Mouse (Mus musculus): Measurements from ENCODE around the gene Ezh1. TPM values are rescaled to one million over a fixed set of nuclear protein-coding genes. Genes with fewer than 3 reads are reported as not detected.

Gene Ezh1
- polyA plus RNA-seq, 1 experiment from 2014 or later: 18.7 TPM

- Histone ChIP-seq H3K9me3 (replicated peaks) (no peaks in the 10 kb centered on the region), H3K4me2 (replicated peaks) (peak within 1 kb of the TSS; percentile 93), H3K4me1 (peaks cover 35% of the 10 kb centered on the region), H3K27me3 (0 out of 2 replicates have a peak, but pooled peaks cover 9% of the 10 kb centered on the region), H3K9ac (peak within 1 kb of the TSS; percentile 69), H3K27ac (replicated peaks) (peak within 1 kb of the TSS; percentile 85), H3K4me3 (replicated peaks) (peak within 1 kb of the TSS; percentile 68), H3K36me3 (no peaks in the 10 kb centered on the region)
- WGBS: under 1% methylated on average over 61 of the region's 63 CpGs
- ATAC-seq (ENCODE audit: insufficient number of reproducible peaks, low FRiP score, low TSS enrichment, low read depth): peak; percentile 67
Observed at GRCm38 (mm10) chr11:101245855-101246701, 19.8 kb upstream of the Ezh1 start, which contains the start of gene Ramp2. Ramp2 (plus strand) TSS chr11:101246028.

GRCm38 (mm10) chr11:101245071-101245470 lies 18.8 kb upstream of the Ezh1 start:
- Histone ChIP-seq H3K36me3 (no peaks in the 10 kb centered on the region), H3K9me3 (replicated peaks) (no peaks in the 10 kb centered on the region), H3K9ac (no peak overlapping the region), H3K27me3 (0 out of 2 replicates have a peak, but pooled peaks cover 9% of the 10 kb centered on the region), H3K4me1 (peaks cover 35% of the 10 kb centered on the region), H3K4me3 (replicated peaks) (no peak overlapping the region), H3K27ac (replicated peaks) (peak overlapping the region; percentile 85), H3K4me2 (replicated peaks) (peak overlapping the region; percentile 93)
- ATAC-seq (ENCODE audit: insufficient number of reproducible peaks, low FRiP score, low TSS enrichment, low read depth): no peak
- 8% methylated on average over 4 of the region's 4 CpGs for WGBS

GRCm38 (mm10) chr11:101238071-101238647 lies 11.9 kb upstream of the Ezh1 start:
- H3K4me3 ChIP-seq (replicated peaks): no peak overlapping the region
- peaks cover 15% of the 10 kb centered on the region for H3K4me1 ChIP-seq
- ATAC-seq (ENCODE audit: insufficient number of reproducible peaks, low FRiP score, low TSS enrichment, low read depth): peak; percentile 78
- peak overlapping the region; percentile 88 for H3K27ac ChIP-seq (replicated peaks)
- no peaks in the 10 kb centered on the region for H3K36me3 ChIP-seq
- no peaks in the 10 kb centered on the region for H3K9me3 ChIP-seq (replicated peaks)
- H3K27me3 ChIP-seq: no peaks in the 10 kb centered on the region
- no peak overlapping the region for H3K4me2 ChIP-seq (replicated peaks)
- 31% methylated on average over 5 of the region's 5 CpGs for WGBS
- no peak overlapping the region for H3K9ac ChIP-seq

- ATAC-seq (ENCODE audit: insufficient number of reproducible peaks, low FRiP score, low TSS enrichment, low read depth): no peak
Observed at GRCm38 (mm10) chr11:101236782-101237181, 10.5 kb upstream of the Ezh1 start.

GRCm38 (mm10) chr11:101235429-101235828 lies 9.2 kb upstream of the Ezh1 start:
- Histone ChIP-seq H3K9me3 (replicated peaks) (no peaks in the 10 kb centered on the region), H3K27me3 (no peaks in the 10 kb centered on the region), H3K4me2 (replicated peaks) (no peak overlapping the region), H3K9ac (no peak overlapping the region), H3K36me3 (no peaks in the 10 kb centered on the region), H3K4me3 (replicated peaks) (no peak overlapping the region), H3K4me1 (peaks cover 36% of the 10 kb centered on the region), H3K27ac (replicated peaks) (no peak overlapping the region)
- no peak for ATAC-seq (ENCODE audit: insufficient number of reproducible peaks, low FRiP score, low TSS enrichment, low read depth)

More at GRCm38 (mm10) chr11:101236782-101237181, 10.5 kb upstream of the Ezh1 start:
- peaks cover 23% of the 10 kb centered on the region for H3K4me1 ChIP-seq
- H3K36me3 ChIP-seq: no peaks in the 10 kb centered on the region
- no peak overlapping the region for H3K4me2 ChIP-seq (replicated peaks)
- no peak overlapping the region for H3K4me3 ChIP-seq (replicated peaks)
- H3K9me3 ChIP-seq (replicated peaks): no peaks in the 10 kb centered on the region
- WGBS: 74% methylated on average over 5 of the region's 5 CpGs
- H3K27me3 ChIP-seq: no peaks in the 10 kb centered on the region
- H3K9ac ChIP-seq: no peak overlapping the region
- H3K27ac ChIP-seq (replicated peaks): peak overlapping the region; percentile 58

GRCm38 (mm10) chr11:101234124-101234523 lies 7.9 kb upstream of the Ezh1 start:
- Histone ChIP-seq H3K27me3 (no peaks in the 10 kb centered on the region), H3K9ac (no peak overlapping the region), H3K4me3 (replicated peaks) (no peak overlapping the region), H3K4me2 (replicated peaks) (no peak overlapping the region), H3K4me1 (peaks cover 49% of the 10 kb centered on the region), H3K9me3 (replicated peaks) (no peaks in the 10 kb centered on the region), H3K27ac (replicated peaks) (no peak overlapping the region), H3K36me3 (no peaks in the 10 kb centered on the region)
- no peak for ATAC-seq (ENCODE audit: insufficient number of reproducible peaks, low FRiP score, low TSS enrichment, low read depth)

- H3K9ac ChIP-seq: no peak overlapping the region
- no peaks in the 10 kb centered on the region for H3K9me3 ChIP-seq (replicated peaks)
- H3K27ac ChIP-seq (replicated peaks): no peak overlapping the region
- H3K27me3 ChIP-seq: no peaks in the 10 kb centered on the region
- no peaks in the 10 kb centered on the region for H3K36me3 ChIP-seq
- WGBS: 95% methylated on average over 1 of the region's 1 CpGs
- no peak for ATAC-seq (ENCODE audit: insufficient number of reproducible peaks, low FRiP score, low TSS enrichment, low read depth)
- no peak overlapping the region for H3K4me3 ChIP-seq (replicated peaks)
- peaks cover 50% of the 10 kb centered on the region for H3K4me1 ChIP-seq
- H3K4me2 ChIP-seq (replicated peaks): no peak overlapping the region
Observed at GRCm38 (mm10) chr11:101233240-101233639, 7.0 kb upstream of the Ezh1 start.

GRCm38 (mm10) chr11:101232010-101232839 lies 6.0 kb upstream of the Ezh1 start:
- 0 out of 2 replicates have a peak overlapping the region, but pooled peaks have one; percentile 1 for H3K9ac ChIP-seq
- ATAC-seq (ENCODE audit: insufficient number of reproducible peaks, low FRiP score, low TSS enrichment, low read depth): 0 out of 2 replicates have a peak, but pooled peaks have one; percentile 52
- peak overlapping the region; percentile 18 for H3K4me3 ChIP-seq (replicated peaks)

GRCm38 (mm10) chr11:101230991-101231871 lies 5.0 kb upstream of the Ezh1 start:
- Histone ChIP-seq H3K9ac (0 out of 2 replicates have a peak overlapping the region, but pooled peaks have one; percentile 1), H3K9me3 (replicated peaks) (no peaks in the 10 kb centered on the region), H3K4me3 (replicated peaks) (peak overlapping the region; percentile 18), H3K27me3 (no peaks in the 10 kb centered on the region), H3K4me1 (peaks cover 36% of the 10 kb centered on the region), H3K4me2 (replicated peaks) (peak overlapping the region; percentile 38), H3K27ac (replicated peaks) (peak overlapping the region; percentile 92), H3K36me3 (no peaks in the 10 kb centered on the region)
- no peak; the same call in 1 of the 2 replicates for ATAC-seq (ENCODE audit: insufficient number of reproducible peaks, low FRiP score, low TSS enrichment, low read depth)
- WGBS: 10% methylated on average over 18 of the region's 18 CpGs

More at GRCm38 (mm10) chr11:101232010-101232839, 6.0 kb upstream of the Ezh1 start:
- Histone ChIP-seq H3K27me3 (no peaks in the 10 kb centered on the region), H3K4me2 (replicated peaks) (peak overlapping the region; percentile 38), H3K27ac (replicated peaks) (peak overlapping the region; percentile 92), H3K9me3 (replicated peaks) (no peaks in the 10 kb centered on the region), H3K36me3 (no peaks in the 10 kb centered on the region), H3K4me1 (peaks cover 40% of the 10 kb centered on the region)
- 51% methylated on average over 6 of the region's 6 CpGs for WGBS

- H3K4me1 ChIP-seq: peaks cover 36% of the 10 kb centered on the region
- no peak overlapping the region for H3K4me3 ChIP-seq (replicated peaks)
- H3K4me2 ChIP-seq (replicated peaks): peak overlapping the region; percentile 38
- peak overlapping the region; percentile 92 for H3K27ac ChIP-seq (replicated peaks)
- WGBS: 10% methylated on average over 5 of the region's 5 CpGs
- no peaks in the 10 kb centered on the region for H3K9me3 ChIP-seq (replicated peaks)
- no peaks in the 10 kb centered on the region for H3K36me3 ChIP-seq
- no peak overlapping the region for H3K9ac ChIP-seq
- no peaks in the 10 kb centered on the region for H3K27me3 ChIP-seq
- 0 out of 2 replicates have a peak, but pooled peaks have one; percentile 5 for ATAC-seq (ENCODE audit: insufficient number of reproducible peaks, low FRiP score, low TSS enrichment, low read depth)
Observed at GRCm38 (mm10) chr11:101230526-101230925, 4.3 kb upstream of the Ezh1 start.

Measured in embryonic facial prominence, embryonic 15.5 days (tissue).